Mouse (Mus musculus) MEL (cell line): Measurements from ENCODE around the gene Eml6. TPM values are rescaled to one million over a fixed set of nuclear protein-coding genes. Genes with fewer than 3 reads are reported as not detected.

ENCODE experiments used
- DNase-seq: peaks from one replicate; pipeline ENCODE4 v3.0.0; 2011; ENCODE audit warnings: low read depth, low spot score
- H3K27ac ChIP-seq: 2 replicates; pipeline ENCODE4 v1.5.1; 2012; ENCODE audit warnings: low read depth, mild to moderate bottlenecking, control low read depth, low read length, moderate library complexity; ENCODE audit not compliant: control insufficient read depth
- H3K27me3 ChIP-seq, 2 experiments: fragments of 150-350 bp in 1 of 2; sonication (generic) in 1 of 2; 2 replicates each; pipeline ENCODE4 v1.6.1; 2012; ENCODE audit warnings: low read length in 2 of 2, mild to moderate bottlenecking in 2 of 2, improper control_type of control experiment in 1 of 2, moderate library complexity in 1 of 2; ENCODE audit not compliant: insufficient read depth in 2 of 2, control insufficient read depth in 1 of 2
- H3K36me3 ChIP-seq, 2 experiments: 2 replicates each; pipeline ENCODE4 v1.6.1; 2012 to 2014; ENCODE audit warnings: low read length in 2 of 2, improper control_type of control experiment in 1 of 2, inconsistent platforms in 1 of 2, mild to moderate bottlenecking in 1 of 2; ENCODE audit not compliant: insufficient read depth in 2 of 2, control insufficient read depth in 1 of 2
- H3K4me1 ChIP-seq, 2 experiments: fragments of 150-350 bp in 1 of 2; sonication (generic) in 1 of 2; 2 replicates each; pipeline ENCODE4 v1.6.1; 2012; ENCODE audit warnings: low read length in 2 of 2, improper control_type of control experiment in 1 of 2, mild to moderate bottlenecking in 1 of 2; ENCODE audit not compliant: insufficient read depth in 2 of 2, control insufficient read depth in 1 of 2
- H3K4me3 ChIP-seq, 2 experiments: fragments of 150-350 bp in 1 of 2; sonication (generic) in 1 of 2; 2 replicates each; pipeline ENCODE4 v1.5.1; 2012; ENCODE audit warnings: low read depth in 2 of 2, low read length in 2 of 2, mild to moderate bottlenecking in 2 of 2, moderate library complexity in 2 of 2, control low read depth in 1 of 2, improper control_type of control experiment in 1 of 2; ENCODE audit not compliant: control insufficient read depth in 1 of 2, insufficient read depth in 1 of 2
- H3K79me2 ChIP-seq: 2 replicates; pipeline ENCODE4 v1.6.1; 2012; ENCODE audit warnings: mild to moderate bottlenecking, low read length, moderate library complexity; ENCODE audit not compliant: control insufficient read depth, poor library complexity, insufficient read depth
- H3K9ac ChIP-seq: 2 replicates; pipeline ENCODE4 v1.6.1; 2012; ENCODE audit warnings: low read depth, mild to moderate bottlenecking, control low read depth, low read length, moderate library complexity; ENCODE audit not compliant: control insufficient read depth, poor library complexity, severe bottlenecking
- H3K9me3 ChIP-seq: fragments of 150-350 bp; sonication (generic); replicated peaks from 2 replicates; pipeline ENCODE4 v1.6.1; 2012; ENCODE audit warnings: mild to moderate bottlenecking, low read length, improper control_type of control experiment, moderate library complexity; ENCODE audit not compliant: insufficient read depth
- BHLHE40 ChIP-seq: IDR thresholded peaks from 2 replicates; pipeline ENCODE4 v1.6.1; 2012; ENCODE audit warnings: low read depth, mild to moderate bottlenecking, inconsistent platforms, low read length, improper control_type of control experiment, borderline replicate concordance
- CHD1 ChIP-seq: IDR thresholded peaks from 2 replicates; pipeline ENCODE4 v1.6.1; 2012; ENCODE audit warnings: low read depth, mild to moderate bottlenecking, inconsistent platforms, low read length, improper control_type of control experiment
- E2F4 ChIP-seq: IDR thresholded peaks from 2 replicates; pipeline ENCODE4 v1.6.1; 2011; ENCODE audit warnings: low read depth, low read length, improper control_type of control experiment, borderline replicate concordance
- ETS1 ChIP-seq: IDR thresholded peaks from 2 replicates; pipeline ENCODE4 v1.6.1; 2012; ENCODE audit warnings: low read depth, mild to moderate bottlenecking, inconsistent platforms, low read length, improper control_type of control experiment, moderate library complexity
- GABPA ChIP-seq: IDR thresholded peaks from 2 replicates; pipeline ENCODE4 v1.6.1; 2012; ENCODE audit warnings: low read depth, mild to moderate bottlenecking, inconsistent platforms, low read length, improper control_type of control experiment, moderate library complexity
- GATA1 ChIP-seq: IDR thresholded peaks from 2 replicates; pipeline ENCODE4 v1.6.1; 2011; ENCODE audit warnings: low read depth, low read length, improper control_type of control experiment
- HCFC1 ChIP-seq: IDR thresholded peaks from 2 replicates; pipeline ENCODE4 v1.6.1; 2012; ENCODE audit warnings: low read depth, mild to moderate bottlenecking, inconsistent platforms, low read length, improper control_type of control experiment, moderate library complexity
- JUND ChIP-seq: IDR thresholded peaks from 2 replicates; pipeline ENCODE4 v1.6.1; 2011; ENCODE audit warnings: low read depth, mild to moderate bottlenecking, improper control_type of control experiment, low read length
- MAZ ChIP-seq: IDR thresholded peaks from 2 replicates; pipeline ENCODE4 v1.6.1; 2012; ENCODE audit warnings: low read depth, mild to moderate bottlenecking, inconsistent platforms, low read length, improper control_type of control experiment
- MEF2A ChIP-seq: IDR thresholded peaks from 2 replicates; pipeline ENCODE4 v1.6.1; 2014; ENCODE audit warnings: low read depth, mild to moderate bottlenecking, inconsistent platforms, low read length, improper control_type of control experiment; ENCODE audit not compliant: poor library complexity, insufficient replicate concordance, severe bottlenecking; ENCODE audit errors: extremely low read depth
- MYB ChIP-seq: IDR thresholded peaks from 2 replicates; pipeline ENCODE4 v1.6.1; 2011; ENCODE audit warnings: mild to moderate bottlenecking, low read depth, low read length, improper control_type of control experiment
- NELFE ChIP-seq: IDR thresholded peaks from 2 replicates; pipeline ENCODE4 v1.6.1; 2011; ENCODE audit warnings: low read depth, low read length, improper control_type of control experiment
- NRF1 ChIP-seq: IDR thresholded peaks from 2 replicates; pipeline ENCODE4 v1.6.1; 2014; ENCODE audit warnings: low read depth, mild to moderate bottlenecking, inconsistent platforms, low read length, improper control_type of control experiment, moderate library complexity; ENCODE audit not compliant: poor library complexity, insufficient read depth, severe bottlenecking
- POLR2A ChIP-seq, 2 experiments: IDR thresholded peaks; 2 replicates each; pipeline ENCODE4 v1.6.1; 2011 to 2012; ENCODE audit warnings: low read length in 2 of 2, mild to moderate bottlenecking in 2 of 2, control low read depth in 1 of 2, improper control_type of control experiment in 1 of 2, low read depth in 1 of 2, moderate library complexity in 1 of 2; ENCODE audit not compliant: control insufficient read depth in 1 of 2, insufficient read depth in 1 of 2, poor library complexity in 1 of 2
- POLR2AphosphoS5 ChIP-seq: IDR thresholded peaks from 2 replicates; pipeline ENCODE4 v1.6.1; 2012; ENCODE audit warnings: low read depth, borderline replicate concordance, mild to moderate bottlenecking, inconsistent platforms, low read length, moderate library complexity, mixed read lengths
- SIN3A ChIP-seq: IDR thresholded peaks from 2 replicates; pipeline ENCODE4 v1.6.1; 2012; ENCODE audit warnings: low read length, improper control_type of control experiment, inconsistent platforms
- SMC3 ChIP-seq: IDR thresholded peaks from 2 replicates; pipeline ENCODE4 v1.6.1; 2011; ENCODE audit warnings: low read depth, low read length, improper control_type of control experiment
- TBP ChIP-seq: IDR thresholded peaks from 2 replicates; pipeline ENCODE4 v1.8.0; 2011; ENCODE audit warnings: low read depth, low read length, improper control_type of control experiment
- UBTF ChIP-seq: IDR thresholded peaks from 2 replicates; pipeline ENCODE4 v1.6.1; 2012; ENCODE audit warnings: low read depth, mild to moderate bottlenecking, inconsistent platforms, low read length, improper control_type of control experiment, moderate library complexity, borderline replicate concordance; ENCODE audit not compliant: insufficient read depth
- USF2 ChIP-seq, 2 experiments: IDR thresholded peaks; 2 replicates each; pipeline ENCODE4 v1.6.1; 2011 to 2012; ENCODE audit warnings: improper control_type of control experiment in 2 of 2, low read length in 2 of 2, borderline replicate concordance in 1 of 2, inconsistent platforms in 1 of 2, low read depth in 1 of 2, mild to moderate bottlenecking in 1 of 2; ENCODE audit not compliant: insufficient read depth in 1 of 2
- ZC3H11A ChIP-seq: IDR thresholded peaks from 2 replicates; pipeline ENCODE4 v1.6.1; 2012; ENCODE audit warnings: low read depth, mild to moderate bottlenecking, inconsistent platforms, low read length, improper control_type of control experiment
- ZKSCAN1 ChIP-seq: IDR thresholded peaks from 2 replicates; pipeline ENCODE4 v1.6.1; 2012; ENCODE audit warnings: low read depth, mild to moderate bottlenecking, inconsistent platforms, low read length, improper control_type of control experiment, moderate library complexity
- ZNF384 ChIP-seq: IDR thresholded peaks from 2 replicates; pipeline ENCODE4 v1.6.1; 2012; ENCODE audit warnings: low read depth, mild to moderate bottlenecking, inconsistent platforms, low read length, improper control_type of control experiment
- polyA plus RNA-seq, 2 experiments: library from polyadenylated mRNA; stranded (reverse) in 1 of 2; unstranded in 1 of 2; fragments of >175 nt in 1 of 2; fragments of >200 nt in 1 of 2; gene quantifications; 2 replicates each; pipeline versions ENCODE4 v1.2.1 to v1.2.4; 2012; ENCODE audit warnings: low replicate concordance in 2 of 2, low read depth in 1 of 2; ENCODE audit not compliant: insufficient read length in 2 of 2, insufficient read depth in 1 of 2, missing spikeins in 1 of 2
- total RNA-seq: library from RNA; depleted of rRNA; stranded (reverse); fragments of 300-350 nt; gene quantifications from 2 replicates; pipeline ENCODE4 v1.2.3, GENCODE M21; 2012

Gene Eml6
- total and polyA plus RNA-seq, 3 experiments = 2.7 to 2.8 TPM; not detected in 1

DNA sequence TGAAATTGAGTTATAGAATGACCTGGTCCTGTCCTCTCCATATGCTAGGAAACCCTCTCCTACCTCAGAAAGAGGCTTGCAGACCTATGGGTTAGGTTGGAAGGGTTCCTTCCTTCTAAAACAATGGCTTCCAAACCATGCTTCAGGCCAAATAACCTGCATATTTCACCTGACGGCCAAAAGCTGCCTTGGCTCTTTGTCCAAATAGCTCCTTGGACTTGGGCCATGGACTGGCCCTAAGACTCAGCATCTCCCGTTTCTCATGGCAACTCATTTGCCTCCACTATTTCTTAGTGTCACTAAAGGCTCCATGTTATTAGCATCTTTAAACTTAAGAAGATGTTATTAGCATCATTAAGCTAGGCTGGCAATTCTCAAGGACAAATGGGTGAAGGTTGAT, 280.3 kb downstream of the Eml6 start:
- Histone ChIP-seq H3K9me3 (no peaks in the 10 kb centered on the region), H3K27me3 (no peaks in the 10 kb centered on the region), H3K36me3 (peaks cover 4 to 12% of the 10 kb centered on the region in 2 experiments), H3K79me2 (no peaks in the 10 kb centered on the region), H3K4me3 (no peak overlapping the region), H3K4me1 (peaks cover 3 to 7% of the 10 kb centered on the region in 2 experiments; a peak in 3 of 4 replicates), H3K27ac (no peak overlapping the region), H3K9ac (no peak overlapping the region)
- DNase-seq = no peak
- no peak for TF ChIP-seq CHD1
- no peak for TF ChIP-seq ZNF384
- TF ChIP-seq JUND = no peak
- no peak for TF ChIP-seq POLR2A (IDR thresholded peaks at IDR 0.05; ENCODE audit: control insufficient read depth in 1 of 2, insufficient read depth in 1 of 2, low read depth in 1 of 2, low read length in 2 of 2, poor library complexity in 1 of 2)
- TF ChIP-seq MAZ = no peak

DNA sequence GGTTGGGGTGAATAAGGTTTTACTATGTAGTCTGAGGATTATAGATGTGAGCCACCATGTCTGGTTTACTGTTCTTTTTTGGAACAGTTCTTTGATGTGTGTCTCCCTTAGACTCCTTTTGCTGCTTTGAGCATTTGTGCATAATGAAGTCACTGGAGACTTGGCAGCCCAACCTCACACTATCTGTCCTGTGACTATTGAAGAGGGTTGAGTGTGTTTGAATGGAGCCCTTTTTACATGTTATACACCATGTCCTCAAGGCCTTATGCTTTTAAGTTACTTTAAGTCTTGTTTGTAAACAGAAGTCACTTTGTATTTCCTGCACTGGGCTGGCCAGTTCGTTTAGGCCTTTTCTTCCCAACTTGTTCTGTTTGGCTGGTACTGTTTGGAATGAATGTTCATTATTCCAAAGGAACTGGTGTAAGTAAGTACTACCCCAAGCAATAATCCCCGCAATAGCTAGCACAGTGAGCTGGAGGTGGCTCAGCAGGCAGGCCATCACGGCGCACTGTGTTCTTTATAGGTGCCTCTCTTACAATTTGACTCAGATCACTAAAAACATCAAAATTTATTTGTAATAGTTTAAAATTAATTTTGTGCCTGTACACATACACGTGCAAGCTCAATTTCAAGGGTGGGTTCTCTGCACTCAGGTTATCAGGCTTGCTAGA, 280.9 kb downstream of the Eml6 start:
- TF ChIP-seq ZKSCAN1 (no peak), MAZ (no peak), ZC3H11A (no peak), GABPA (no peak), BHLHE40 (no peak), ETS1 (no peak), E2F4 (no peak), SIN3A (no peak), POLR2AphosphoS5 (no peak), USF2 (IDR thresholded peaks at IDR 0.05; ENCODE audit: borderline replicate concordance in 1 of 2, insufficient read depth in 1 of 2, low read depth in 1 of 2, low read length in 2 of 2) (no peak)
- H3K9ac ChIP-seq = no peak overlapping the region
- no peaks in the 10 kb centered on the region for H3K9me3 ChIP-seq
- no peak overlapping the region for H3K27ac ChIP-seq
- peaks cover 4 to 12% of the 10 kb centered on the region in 2 experiments for H3K36me3 ChIP-seq
- no peaks in the 10 kb centered on the region for H3K79me2 ChIP-seq
- no peak overlapping the region for H3K4me3 ChIP-seq
- H3K27me3 ChIP-seq = no peaks in the 10 kb centered on the region
- peaks cover 3 to 7% of the 10 kb centered on the region in 2 experiments; a peak in 3 of 4 replicates for H3K4me1 ChIP-seq
- no peak for DNase-seq

DNA sequence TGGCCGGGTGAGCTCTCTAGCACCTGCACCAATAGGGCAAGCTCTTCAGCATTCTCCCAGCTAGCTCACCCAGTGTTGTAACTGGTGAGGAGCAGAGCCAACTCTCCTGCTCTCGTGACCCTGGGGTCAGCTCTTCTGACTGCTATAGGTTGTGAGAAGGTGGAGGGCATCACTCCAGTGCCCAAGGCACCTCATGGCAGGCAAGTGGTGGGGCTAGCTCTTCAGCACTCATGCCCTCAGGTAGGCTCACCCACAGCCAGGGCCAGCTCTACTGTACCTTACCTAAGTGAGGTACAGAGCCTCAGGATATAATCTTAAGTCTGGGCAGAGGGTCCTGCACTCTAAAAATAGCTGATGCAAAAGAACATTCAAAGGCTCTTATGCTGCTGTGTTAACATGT, 286.1 kb downstream of the Eml6 start:
- Histone ChIP-seq H3K36me3 (peaks cover 0 to 19% of the 10 kb centered on the region in 2 experiments; a peak in 3 of 4 replicates), H3K4me1 (no peaks in the 10 kb centered on the region), H3K9ac (no peak overlapping the region), H3K79me2 (no peaks in the 10 kb centered on the region), H3K4me3 (no peak overlapping the region), H3K27me3 (no peaks in the 10 kb centered on the region), H3K27ac (no peak overlapping the region), H3K9me3 (no peaks in the 10 kb centered on the region)
- no peak for DNase-seq
- TF ChIP-seq E2F4 (no peak), ZNF384 (no peak), TBP (no peak), BHLHE40 (no peak), MYB (no peak), UBTF (no peak), POLR2A (IDR thresholded peaks at IDR 0.05; ENCODE audit: control insufficient read depth in 1 of 2, insufficient read depth in 1 of 2, low read depth in 1 of 2, low read length in 2 of 2, poor library complexity in 1 of 2) (no peak), MEF2A (no peak), MAZ (no peak), GABPA (no peak), NRF1 (no peak), SMC3 (no peak), ETS1 (no peak), ZKSCAN1 (no peak), NELFE (no peak), GATA1 (no peak), HCFC1 (no peak), JUND (no peak)
